Mouse (Mus musculus): ENCODE results near the gene Cmas. TPM values are rescaled to one million over a fixed set of nuclear protein-coding genes. Genes with fewer than 3 reads are reported as not detected.

Gene Cmas
- polyA plus RNA-seq, 1 experiment from 2014 or later: 117 TPM

DNA sequence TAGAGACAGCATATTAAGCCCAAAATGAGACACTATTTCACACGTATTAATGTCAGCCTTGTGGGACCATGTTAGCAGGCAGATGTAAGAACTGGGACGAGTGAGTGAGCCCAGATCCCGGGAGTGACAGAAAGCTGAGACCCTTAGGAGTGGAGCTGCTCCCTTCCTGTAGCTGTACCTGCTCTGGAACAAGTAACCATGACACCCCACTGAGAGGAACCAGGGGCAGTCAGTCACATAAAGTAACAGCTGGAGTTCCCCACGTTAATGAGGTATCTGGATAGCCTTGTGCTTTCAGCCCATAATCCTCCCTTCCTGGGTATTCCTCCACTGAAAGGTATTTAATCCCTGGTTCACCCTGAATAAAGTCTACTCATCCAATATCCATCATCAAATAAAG lies 13.3 kb upstream of the Cmas start:
- Histone ChIP-seq H3K27ac (ENCODE audit: low read depth, low read length) (no peak overlapping the region), H3K4me1 (ENCODE audit: control insufficient read depth, insufficient read depth, low read length) (peaks cover 1% of the 10 kb centered on the region), H3K9me3 (replicated peaks; ENCODE audit: control insufficient read depth, low read length) (no peaks in the 10 kb centered on the region), H3K4me2 (no peak overlapping the region), H3K36me3 (ENCODE audit: control insufficient read depth, insufficient read depth, low read length) (no peaks in the 10 kb centered on the region), H3K9ac (ENCODE audit: low read depth, low read length) (no peak overlapping the region), H3K27me3 (ENCODE audit: control insufficient read depth, insufficient read depth, low read length) (no peaks in the 10 kb centered on the region), H3K4me3 (ENCODE audit: low read depth, low read length) (no peak overlapping the region)
- WGBS (ENCODE audit: insufficient replicate concordance): 58% methylated on average over 4 of the region's 4 CpGs
- no peak for ATAC-seq (replicated peaks; ENCODE audit: insufficient number of reproducible peaks, low FRiP score, low TSS enrichment)

DNA sequence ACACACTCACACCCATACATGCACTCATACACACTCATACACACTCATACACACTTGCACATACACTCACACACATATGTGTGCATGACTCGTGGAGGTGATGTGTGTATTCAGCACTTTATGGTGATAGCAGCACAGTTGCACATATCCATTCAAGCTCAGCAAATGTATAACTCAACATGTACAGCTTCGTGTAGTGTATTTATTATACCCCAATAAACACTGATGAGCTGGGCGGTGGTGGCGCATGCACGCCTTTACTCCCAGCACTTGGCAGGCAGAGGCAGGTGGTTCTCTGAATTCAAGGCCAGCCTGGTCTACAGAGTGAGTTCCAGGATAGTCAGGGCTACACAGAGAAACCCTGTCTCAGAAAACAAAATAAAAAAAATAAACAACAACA lies 11.0 kb upstream of the Cmas start:
- Histone ChIP-seq H3K4me3 (ENCODE audit: low read depth, low read length) (no peak overlapping the region), H3K36me3 (ENCODE audit: control insufficient read depth, insufficient read depth, low read length) (no peaks in the 10 kb centered on the region), H3K27ac (ENCODE audit: low read depth, low read length) (no peak overlapping the region), H3K9ac (ENCODE audit: low read depth, low read length) (no peak overlapping the region), H3K4me1 (ENCODE audit: control insufficient read depth, insufficient read depth, low read length) (peaks cover 6% of the 10 kb centered on the region), H3K9me3 (replicated peaks; ENCODE audit: control insufficient read depth, low read length) (no peaks in the 10 kb centered on the region), H3K4me2 (no peak overlapping the region), H3K27me3 (ENCODE audit: control insufficient read depth, insufficient read depth, low read length) (no peaks in the 10 kb centered on the region)
- WGBS (ENCODE audit: insufficient replicate concordance): 88% methylated on average over 5 of the region's 5 CpGs
- ATAC-seq (replicated peaks; ENCODE audit: insufficient number of reproducible peaks, low FRiP score, low TSS enrichment): no peak

DNA sequence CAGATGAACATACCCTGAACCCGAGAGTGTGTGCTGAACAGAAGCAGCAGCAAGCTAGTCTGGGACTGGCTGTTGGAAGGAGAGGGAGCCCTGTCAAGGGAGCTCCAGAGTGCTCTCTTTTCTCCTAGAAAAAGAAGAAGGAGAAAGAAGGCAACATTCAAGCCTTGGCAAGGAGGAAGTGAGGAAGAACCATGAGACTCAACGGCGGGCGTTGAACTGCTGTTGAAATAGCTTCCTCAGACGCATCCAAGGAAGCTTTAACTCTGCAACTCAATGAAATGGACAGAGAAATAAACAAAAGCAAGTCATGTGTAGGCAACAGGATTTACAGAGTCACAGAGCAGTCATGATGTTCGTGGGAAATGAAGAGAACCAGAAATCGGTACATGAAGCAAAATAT lies 9.7 kb upstream of the Cmas start:
- no peaks in the 10 kb centered on the region for H3K9me3 ChIP-seq (replicated peaks; ENCODE audit: control insufficient read depth, low read length)
- H3K27ac ChIP-seq (ENCODE audit: low read depth, low read length): no peak overlapping the region
- H3K4me2 ChIP-seq: no peak overlapping the region
- no peak overlapping the region for H3K4me3 ChIP-seq (ENCODE audit: low read depth, low read length)
- no peaks in the 10 kb centered on the region for H3K27me3 ChIP-seq (ENCODE audit: control insufficient read depth, insufficient read depth, low read length)
- H3K36me3 ChIP-seq (ENCODE audit: control insufficient read depth, insufficient read depth, low read length): no peaks in the 10 kb centered on the region
- 78% methylated on average over 7 of the region's 7 CpGs for WGBS (ENCODE audit: insufficient replicate concordance)
- H3K4me1 ChIP-seq (ENCODE audit: control insufficient read depth, insufficient read depth, low read length): peaks cover 6% of the 10 kb centered on the region
- no peak overlapping the region for H3K9ac ChIP-seq (ENCODE audit: low read depth, low read length)
- ATAC-seq (replicated peaks; ENCODE audit: insufficient number of reproducible peaks, low FRiP score, low TSS enrichment): no peak

DNA sequence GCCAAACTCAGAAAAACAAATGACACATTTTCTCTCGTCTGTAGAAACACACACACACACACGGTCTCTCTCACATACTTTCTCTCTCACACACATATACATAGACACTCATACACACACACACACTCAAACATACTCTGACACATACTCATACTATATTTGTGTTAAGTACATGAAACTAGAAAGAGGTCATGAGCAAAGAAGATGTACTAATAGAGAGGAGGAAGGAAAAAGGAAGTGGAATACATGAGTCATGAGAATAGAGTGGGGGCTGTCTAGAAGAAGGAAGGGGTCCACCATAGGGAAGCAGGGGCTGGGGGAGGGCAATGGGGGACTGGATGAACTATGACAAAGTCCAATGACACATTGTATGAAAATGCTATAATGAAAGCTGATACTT lies 9.3 kb upstream of the Cmas start:
- no peak overlapping the region for H3K27ac ChIP-seq (ENCODE audit: low read depth, low read length)
- no peak overlapping the region for H3K9ac ChIP-seq (ENCODE audit: low read depth, low read length)
- WGBS (ENCODE audit: insufficient replicate concordance): 76% methylated on average over 2 of the region's 2 CpGs
- no peak overlapping the region for H3K4me2 ChIP-seq
- no peak for ATAC-seq (replicated peaks; ENCODE audit: insufficient number of reproducible peaks, low FRiP score, low TSS enrichment)
- H3K27me3 ChIP-seq (ENCODE audit: control insufficient read depth, insufficient read depth, low read length): no peaks in the 10 kb centered on the region
- H3K36me3 ChIP-seq (ENCODE audit: control insufficient read depth, insufficient read depth, low read length): no peaks in the 10 kb centered on the region
- H3K4me1 ChIP-seq (ENCODE audit: control insufficient read depth, insufficient read depth, low read length): peaks cover 6% of the 10 kb centered on the region
- H3K4me3 ChIP-seq (ENCODE audit: low read depth, low read length): no peak overlapping the region
- no peaks in the 10 kb centered on the region for H3K9me3 ChIP-seq (replicated peaks; ENCODE audit: control insufficient read depth, low read length)

DNA sequence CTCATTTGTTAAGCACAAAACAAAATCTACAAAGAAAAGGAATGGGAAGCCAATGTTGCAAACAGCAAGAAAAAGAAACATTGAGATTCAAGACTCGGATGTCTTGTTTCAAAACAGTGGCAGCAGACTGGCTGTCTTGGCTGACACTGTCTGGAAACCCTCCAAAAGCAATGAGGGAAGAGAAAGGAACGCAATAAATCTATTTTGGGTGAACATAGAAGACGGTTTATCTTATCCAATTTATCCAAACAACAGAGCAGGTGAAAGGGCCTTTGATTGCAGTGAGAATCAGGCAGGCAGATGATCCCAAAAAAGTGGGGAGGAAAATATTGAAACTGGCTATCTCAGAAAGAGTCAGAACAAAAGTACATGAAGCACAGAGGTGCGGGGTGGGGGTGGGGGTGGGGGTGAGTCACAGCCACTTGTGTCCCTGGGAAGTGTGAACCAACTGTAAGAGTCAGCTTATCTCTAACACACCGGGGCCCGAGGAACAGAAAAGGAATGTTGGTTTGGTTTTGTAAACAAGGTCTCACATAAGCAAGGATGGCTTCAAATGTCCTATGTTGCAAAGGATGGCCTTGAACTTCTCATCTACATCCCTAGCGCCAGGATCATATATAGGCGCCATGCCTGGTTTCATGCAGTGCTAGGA lies 8.3 kb upstream of the Cmas start:
- Histone ChIP-seq H3K27ac (ENCODE audit: low read depth, low read length) (peak overlapping the region; percentile 46; the same call in 1 of the 2 replicates), H3K4me1 (ENCODE audit: control insufficient read depth, insufficient read depth, low read length) (peaks cover 6% of the 10 kb centered on the region), H3K9me3 (replicated peaks; ENCODE audit: control insufficient read depth, low read length) (no peaks in the 10 kb centered on the region), H3K27me3 (ENCODE audit: control insufficient read depth, insufficient read depth, low read length) (no peaks in the 10 kb centered on the region), H3K36me3 (ENCODE audit: control insufficient read depth, insufficient read depth, low read length) (no peaks in the 10 kb centered on the region), H3K4me2 (peak overlapping the region; percentile 33), H3K4me3 (ENCODE audit: low read depth, low read length) (no peak overlapping the region), H3K9ac (ENCODE audit: low read depth, low read length) (no peak overlapping the region)
- ATAC-seq (replicated peaks; ENCODE audit: insufficient number of reproducible peaks, low FRiP score, low TSS enrichment): no peak
- 35% methylated on average over 8 of the region's 8 CpGs for WGBS (ENCODE audit: insufficient replicate concordance)

DNA sequence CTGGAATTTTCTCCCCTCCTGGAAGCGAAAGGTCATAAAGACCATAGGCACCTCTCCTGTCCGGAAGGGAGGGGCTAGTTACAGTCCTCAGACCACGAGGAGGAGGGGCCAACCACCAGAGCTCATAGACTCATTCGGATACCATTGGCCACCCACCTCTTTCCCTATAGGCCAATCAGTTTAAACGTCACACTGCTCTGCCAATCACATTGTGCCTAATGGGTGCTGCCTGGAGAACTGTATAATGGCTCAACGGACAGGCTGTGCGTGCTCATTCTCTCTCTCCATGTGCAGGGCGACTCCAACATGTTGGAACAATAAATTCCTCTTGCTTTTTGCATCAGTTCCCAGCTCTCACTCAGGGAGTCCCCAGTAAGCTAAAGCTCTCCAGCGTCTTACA lies 5.1 kb upstream of the Cmas start:
- Histone ChIP-seq H3K9me3 (replicated peaks; ENCODE audit: control insufficient read depth, low read length) (no peaks in the 10 kb centered on the region), H3K27ac (ENCODE audit: low read depth, low read length) (no peak overlapping the region), H3K27me3 (ENCODE audit: control insufficient read depth, insufficient read depth, low read length) (no peaks in the 10 kb centered on the region), H3K4me1 (ENCODE audit: control insufficient read depth, insufficient read depth, low read length) (peaks cover 6% of the 10 kb centered on the region), H3K4me2 (no peak overlapping the region), H3K9ac (ENCODE audit: low read depth, low read length) (no peak overlapping the region), H3K36me3 (ENCODE audit: control insufficient read depth, insufficient read depth, low read length) (no peaks in the 10 kb centered on the region), H3K4me3 (ENCODE audit: low read depth, low read length) (no peak overlapping the region)
- 42% methylated on average over 9 of the region's 9 CpGs for WGBS (ENCODE audit: insufficient replicate concordance)
- ATAC-seq (replicated peaks; ENCODE audit: insufficient number of reproducible peaks, low FRiP score, low TSS enrichment): no peak

DNA sequence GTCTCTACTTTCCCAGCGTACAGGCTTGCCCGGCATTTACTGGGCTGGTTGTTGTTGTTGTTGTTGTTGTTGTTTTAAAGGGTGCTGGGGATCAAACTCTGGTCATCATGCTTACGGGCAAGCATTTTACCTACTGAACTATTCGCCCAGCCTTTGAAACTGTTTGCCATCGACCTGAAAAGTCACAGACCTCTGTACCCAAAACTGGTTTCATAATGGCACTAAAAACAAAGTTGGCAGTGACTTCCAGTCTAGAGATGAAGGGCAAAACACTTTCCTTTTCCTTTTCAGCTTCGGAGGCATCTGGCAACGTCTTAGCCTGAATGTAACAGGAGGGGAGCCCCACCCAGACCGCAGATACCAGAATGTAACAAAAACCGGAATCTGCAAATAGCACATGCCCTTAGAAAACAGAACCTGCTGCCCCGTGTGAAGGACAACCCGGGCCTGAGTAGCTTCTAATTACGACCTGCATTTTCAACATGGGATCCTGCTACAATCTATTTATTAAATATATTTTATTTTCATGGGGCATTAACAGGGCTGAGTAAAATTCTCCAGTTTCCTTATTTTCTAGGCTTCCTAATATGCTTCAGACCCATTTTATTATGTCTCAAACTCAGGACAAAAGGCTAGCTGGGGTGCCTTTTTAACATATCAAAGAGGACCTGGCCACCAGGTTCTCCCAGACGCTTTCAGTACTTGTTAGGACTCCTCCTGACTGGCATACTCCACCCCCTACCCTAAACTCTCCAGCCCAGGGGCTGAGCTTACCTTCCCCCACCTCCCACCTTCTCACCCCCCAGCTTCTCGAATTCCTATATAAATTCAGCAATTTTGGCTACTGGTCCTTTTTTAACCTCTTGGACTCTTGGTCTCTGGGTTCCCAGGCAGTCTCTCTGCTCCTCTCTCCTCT lies 3.9 kb upstream of the Cmas start:
- 40% methylated on average over 14 of the region's 14 CpGs for WGBS (ENCODE audit: insufficient replicate concordance)
- H3K9ac ChIP-seq (ENCODE audit: low read depth, low read length): no peak overlapping the region

DNA sequence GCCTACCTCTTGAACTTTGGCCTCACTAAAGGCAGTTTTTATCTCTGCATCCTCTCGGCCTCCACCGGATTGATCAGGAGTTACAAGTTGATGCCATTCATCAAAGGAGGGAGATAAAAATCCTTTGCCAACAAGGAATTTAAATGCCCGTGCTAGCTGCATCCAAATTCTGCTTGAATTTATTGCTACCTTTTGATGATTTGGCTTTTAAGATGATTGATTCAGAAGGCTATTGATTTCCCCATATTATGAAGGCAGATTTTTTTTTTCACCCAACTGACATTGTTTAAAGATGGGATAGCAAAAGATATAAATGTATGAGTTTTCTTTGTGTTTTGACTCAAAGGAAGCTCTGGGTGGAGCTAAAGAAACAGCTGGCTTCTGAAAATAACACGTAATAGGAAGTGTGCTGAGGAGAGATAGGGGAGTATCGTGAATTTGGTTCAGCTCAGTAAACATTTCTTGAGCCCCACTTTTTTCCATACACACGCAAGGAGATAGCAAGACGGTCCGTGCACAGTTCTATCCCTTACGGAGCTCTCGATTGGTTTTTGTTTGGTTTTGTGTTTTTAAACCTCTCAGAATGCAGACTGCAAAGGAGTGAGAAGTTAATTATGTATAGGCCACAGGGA lies 964 bp downstream of the Cmas start:
- Histone ChIP-seq H3K9me3 (replicated peaks; ENCODE audit: control insufficient read depth, low read length) (no peaks in the 10 kb centered on the region), H3K4me3 (ENCODE audit: low read depth, low read length) (peak overlapping the region; percentile 83), H3K4me1 (ENCODE audit: control insufficient read depth, insufficient read depth, low read length) (peaks cover 11% of the 10 kb centered on the region; the same call in 1 of the 2 replicates), H3K9ac (ENCODE audit: low read depth, low read length) (peak overlapping the region; percentile 88), H3K27ac (ENCODE audit: low read depth, low read length) (peak overlapping the region; percentile 89), H3K4me2 (peak overlapping the region; percentile 72), H3K36me3 (ENCODE audit: control insufficient read depth, insufficient read depth, low read length) (peaks cover 3% of the 10 kb centered on the region; the same call in 1 of the 2 replicates), H3K27me3 (ENCODE audit: control insufficient read depth, insufficient read depth, low read length) (no peaks in the 10 kb centered on the region)
- ATAC-seq (replicated peaks; ENCODE audit: insufficient number of reproducible peaks, low FRiP score, low TSS enrichment): peak; percentile 78
- WGBS (ENCODE audit: insufficient replicate concordance): 36% methylated on average over 10 of the region's 10 CpGs

More for the DNA sequence above, 3.9 kb upstream of the Cmas start:
- H3K4me1 ChIP-seq (ENCODE audit: control insufficient read depth, insufficient read depth, low read length): peaks cover 6% of the 10 kb centered on the region
- no peak overlapping the region for H3K27ac ChIP-seq (ENCODE audit: low read depth, low read length)
- no peaks in the 10 kb centered on the region for H3K9me3 ChIP-seq (replicated peaks; ENCODE audit: control insufficient read depth, low read length)
- H3K27me3 ChIP-seq (ENCODE audit: control insufficient read depth, insufficient read depth, low read length): no peaks in the 10 kb centered on the region
- no peak overlapping the region for H3K4me2 ChIP-seq
- H3K4me3 ChIP-seq (ENCODE audit: low read depth, low read length): no peak overlapping the region
- ATAC-seq (replicated peaks; ENCODE audit: insufficient number of reproducible peaks, low FRiP score, low TSS enrichment): no peak
- no peaks in the 10 kb centered on the region for H3K36me3 ChIP-seq (ENCODE audit: control insufficient read depth, insufficient read depth, low read length)

Measured in heart, embryonic 11.5 days (tissue).